Mouse (Mus musculus): Measurements from ENCODE around the gene Chchd6. TPM values are rescaled to one million over a fixed set of nuclear protein-coding genes. Genes with fewer than 3 reads are reported as not detected.

Gene Chchd6
- total RNA-seq, 2 experiments from 2014 or later = 79.1 to 83.9 TPM

DNA sequence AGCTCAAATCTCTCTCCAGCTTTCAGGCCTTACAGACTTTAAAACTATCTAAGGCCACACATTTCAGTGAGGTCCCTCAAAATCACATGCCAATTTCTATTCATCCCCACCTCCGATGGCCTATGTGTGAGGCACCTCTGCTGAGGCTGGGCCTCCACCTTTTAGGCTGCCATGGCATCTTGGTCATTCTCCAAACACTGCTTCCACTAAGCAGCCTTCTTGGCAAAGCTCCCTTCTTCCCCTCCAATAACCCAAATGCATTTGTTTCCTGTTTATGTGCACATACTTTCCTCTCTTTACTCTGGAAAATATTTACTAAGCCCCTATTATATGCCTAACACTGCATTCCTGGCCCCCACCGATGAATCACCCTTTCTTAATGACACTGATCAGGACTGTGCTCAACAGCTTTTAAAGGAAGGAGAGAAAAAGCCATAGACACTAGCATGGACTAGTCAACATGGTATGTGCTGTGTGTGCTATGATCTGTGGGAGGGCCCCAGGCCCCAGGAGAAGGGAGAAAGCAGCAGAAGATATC is 133.2 kb downstream of the Chchd6 start:
- no peak for DNase-seq (ENCODE audit: low spot score in 2 of 2)
- intact Hi-C loops (cut with DNase I) = no loop called here

GRCm38 (mm10) chr6:89461250-89462222 is 133.9 kb downstream of the Chchd6 start:
- DNase-seq (ENCODE audit: low spot score in 2 of 2) = peak in 1 of 2 experiments; percentile 23
- intact Hi-C loops (cut with DNase I) = no loop called here

- DNase-seq (ENCODE audit: low spot score in 2 of 2) = no peak
- intact Hi-C loops (cut with DNase I) = no loop called here
Observed at GRCm38 (mm10) chr6:89459634-89460033, 135.8 kb downstream of the Chchd6 start.

DNA sequence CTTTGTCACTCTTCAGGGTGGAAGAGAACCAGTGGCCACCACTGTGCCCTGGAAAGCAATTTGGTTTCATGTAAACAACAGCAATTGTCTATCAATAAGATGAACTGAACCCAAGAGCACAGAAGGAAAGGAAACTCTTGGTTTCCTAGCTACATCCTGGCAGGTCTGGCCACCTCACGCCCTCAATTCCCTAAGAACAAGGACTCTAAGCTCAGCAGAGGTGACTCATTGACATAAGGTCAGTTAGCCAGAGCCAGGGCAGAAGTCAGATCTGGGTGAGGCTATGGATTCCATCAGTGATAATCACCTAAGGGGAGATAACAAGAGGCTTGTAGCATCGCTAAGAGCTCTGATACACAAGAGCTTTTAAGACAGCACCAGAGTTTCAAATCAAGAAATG is 137.9 kb downstream of the Chchd6 start:
- intact Hi-C loops (cut with DNase I) = no loop called here

GRCm38 (mm10) chr6:89456409-89456961 is 139.0 kb downstream of the Chchd6 start:
- intact Hi-C loops (cut with DNase I) = no loop called here

More for the DNA sequence above, 137.9 kb downstream of the Chchd6 start:
- no peak for DNase-seq (ENCODE audit: low spot score in 2 of 2)

GRCm38 (mm10) chr6:89455523-89456000 is 139.9 kb downstream of the Chchd6 start:
- intact Hi-C loops (cut with DNase I) = no loop called here
- DNase-seq (ENCODE audit: low spot score in 2 of 2) = no peak

More at GRCm38 (mm10) chr6:89456409-89456961, 139.0 kb downstream of the Chchd6 start:
- no peak for DNase-seq (ENCODE audit: low spot score in 2 of 2)

DNA sequence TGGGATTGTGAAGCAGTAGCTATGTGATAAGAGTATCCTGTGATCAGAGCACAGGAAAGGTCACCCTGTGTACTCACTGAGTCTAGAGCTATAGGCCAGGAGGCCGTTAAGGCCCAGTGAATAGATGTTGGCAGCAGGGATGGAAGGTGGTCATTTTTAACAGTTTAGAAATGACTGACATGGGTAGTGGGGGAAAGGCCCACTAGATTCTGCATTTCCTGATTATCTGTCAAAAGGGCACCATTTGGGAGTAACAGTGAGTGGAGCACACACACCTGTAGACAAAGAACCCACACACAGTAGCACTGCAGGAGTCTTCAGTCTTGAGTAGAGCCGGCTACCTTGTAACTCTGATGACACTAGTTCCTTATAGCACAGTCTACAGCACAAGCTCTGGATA is 141.0 kb downstream of the Chchd6 start:
- DNase-seq (ENCODE audit: low spot score in 2 of 2) = no peak
- intact Hi-C loops (cut with DNase I) = loop anchor here (5.0 kb wide), 1 partner anchor 67 kb away; no protein-coding TSS in a partner anchor

DNA sequence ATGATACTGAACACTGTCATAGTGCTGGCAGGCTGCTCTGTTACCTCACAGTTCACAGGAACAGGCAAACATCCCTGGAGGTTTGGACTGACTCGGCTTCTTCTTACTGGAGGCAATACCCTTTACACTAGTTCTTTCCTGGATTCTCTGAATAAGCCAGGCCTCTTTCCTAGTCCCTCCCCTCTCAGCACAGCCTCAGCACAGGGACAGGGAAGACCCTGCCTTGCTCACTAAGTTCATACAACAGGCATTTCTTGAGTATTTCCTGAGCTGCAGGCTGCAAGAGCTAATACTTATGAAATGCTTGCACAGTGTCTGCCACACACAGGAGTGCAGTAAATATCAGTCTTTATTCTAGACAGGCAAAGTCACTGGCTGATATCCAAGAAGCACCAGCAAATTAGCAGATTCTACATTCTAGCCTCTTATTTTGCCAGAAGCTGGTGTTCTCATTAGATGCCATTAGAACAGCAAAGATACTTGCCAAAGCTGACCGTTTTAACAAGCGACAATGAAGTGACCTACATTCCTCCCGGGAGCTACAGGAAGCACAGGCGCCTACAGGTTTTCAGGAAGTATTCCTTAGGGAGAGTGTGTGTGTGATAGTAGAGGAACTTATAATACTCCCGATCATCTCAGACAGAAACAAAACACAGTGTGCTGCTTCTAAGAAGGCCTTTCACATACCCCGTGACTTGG is 142.3 kb downstream of the Chchd6 start:
- intact Hi-C loops (cut with DNase I) = loop anchor here (5.0 kb wide), 1 partner anchor 66 kb away; no protein-coding TSS in a partner anchor
- peak; percentile 40 to 54 for DNase-seq (ENCODE audit: low spot score in 2 of 2)

- intact Hi-C loops (cut with DNase I) = loop anchor here (5.0 kb wide), 1 partner anchor 65 kb away; no protein-coding TSS in a partner anchor
- no peak for DNase-seq (ENCODE audit: low spot score in 2 of 2)
Observed at GRCm38 (mm10) chr6:89452356-89452755, 143.1 kb downstream of the Chchd6 start.

GRCm38 (mm10) chr6:89448736-89449135 is 146.7 kb downstream of the Chchd6 start:
- intact Hi-C loops (cut with DNase I) = no loop called here
- DNase-seq (ENCODE audit: low spot score in 2 of 2) = peak in 1 of 2 experiments; percentile 25

DNA sequence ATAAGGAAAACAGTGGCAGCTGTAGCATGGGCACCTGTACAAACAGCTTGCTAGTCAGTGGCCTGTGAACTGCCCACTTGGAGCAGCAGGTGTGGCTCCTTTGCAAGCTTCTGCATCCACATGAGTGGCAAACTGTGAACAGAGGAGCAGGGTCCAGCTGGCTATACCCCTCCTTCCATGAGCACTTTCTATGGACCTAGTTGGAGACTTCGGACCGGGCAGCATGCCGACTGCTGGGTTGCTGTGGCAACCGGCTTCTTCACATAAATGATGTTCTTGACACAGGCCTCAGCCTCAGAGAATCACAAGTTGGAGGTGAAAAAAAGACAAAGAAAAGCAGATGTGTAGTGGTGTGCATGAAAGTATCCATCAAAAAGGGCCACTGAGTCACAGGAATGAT is 154.8 kb downstream of the Chchd6 start:
- no peak for DNase-seq (ENCODE audit: low spot score in 2 of 2)
- intact Hi-C loops (cut with DNase I) = no loop called here

GRCm38 (mm10) chr6:89431920-89432482 is 163.5 kb downstream of the Chchd6 start:
- no peak for DNase-seq (ENCODE audit: low spot score in 2 of 2)
- intact Hi-C loops (cut with DNase I) = no loop called here

DNA sequence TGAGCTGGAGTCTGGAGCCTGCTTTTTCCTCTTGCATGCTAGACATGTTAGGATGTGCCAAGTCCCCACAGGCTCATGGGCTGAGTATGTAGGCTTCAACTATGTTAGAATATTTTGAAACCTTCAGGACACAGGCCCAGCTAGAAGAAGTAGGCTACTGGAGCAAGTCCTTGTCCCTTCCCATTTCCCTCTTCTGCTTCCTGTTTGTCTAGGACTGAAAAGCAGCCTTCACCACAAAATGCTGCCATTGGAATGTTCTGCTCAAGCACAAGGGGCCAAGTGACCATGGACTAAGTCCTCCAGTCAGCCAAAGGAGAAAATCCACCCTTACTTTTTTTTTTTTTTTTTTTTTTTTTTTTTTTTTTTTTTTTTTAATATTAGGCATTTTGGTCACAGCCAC is 164.7 kb downstream of the Chchd6 start:
- DNase-seq (ENCODE audit: low spot score in 2 of 2) = no peak
- intact Hi-C loops (cut with DNase I) = no loop called here

DNA sequence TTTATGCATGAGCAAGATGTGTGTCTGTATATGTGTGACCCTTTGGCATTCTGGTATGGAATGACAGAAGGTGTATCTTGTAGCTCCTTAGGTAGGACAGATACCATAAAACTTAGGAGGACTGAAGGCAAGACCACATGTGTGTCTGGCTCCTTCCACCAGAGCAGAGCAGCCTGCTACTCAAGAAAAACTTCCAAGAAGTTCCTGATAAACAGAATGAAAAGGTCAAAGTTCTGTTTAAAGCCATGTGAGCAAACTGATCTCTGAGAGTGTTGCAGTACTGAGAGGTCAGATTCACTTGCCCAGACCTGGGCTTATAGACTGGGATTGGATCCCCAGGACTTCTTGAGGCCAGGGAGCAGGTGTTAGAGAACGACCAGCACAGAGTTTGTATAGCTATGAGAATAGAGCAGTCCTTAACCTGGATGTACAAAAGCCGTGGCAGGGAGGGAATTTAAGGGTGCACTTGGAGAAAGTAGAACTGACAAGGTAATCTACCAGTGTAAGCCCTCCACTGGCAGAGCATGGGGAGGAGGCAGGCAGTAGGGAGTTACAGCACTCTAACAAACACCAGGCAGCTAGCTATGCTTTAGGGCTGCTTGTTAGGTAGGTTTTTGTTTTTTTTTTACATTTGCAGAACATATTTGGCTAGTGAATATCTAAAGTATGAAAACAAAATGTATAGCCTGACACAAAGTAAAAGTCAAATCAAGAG is 166.6 kb downstream of the Chchd6 start:
- no peak for DNase-seq (ENCODE audit: low spot score in 2 of 2)
- intact Hi-C loops (cut with DNase I) = no loop called here

GRCm38 (mm10) chr6:89424461-89424860 is 171.0 kb downstream of the Chchd6 start:
- DNase-seq (ENCODE audit: low spot score in 2 of 2) = no peak

DNA sequence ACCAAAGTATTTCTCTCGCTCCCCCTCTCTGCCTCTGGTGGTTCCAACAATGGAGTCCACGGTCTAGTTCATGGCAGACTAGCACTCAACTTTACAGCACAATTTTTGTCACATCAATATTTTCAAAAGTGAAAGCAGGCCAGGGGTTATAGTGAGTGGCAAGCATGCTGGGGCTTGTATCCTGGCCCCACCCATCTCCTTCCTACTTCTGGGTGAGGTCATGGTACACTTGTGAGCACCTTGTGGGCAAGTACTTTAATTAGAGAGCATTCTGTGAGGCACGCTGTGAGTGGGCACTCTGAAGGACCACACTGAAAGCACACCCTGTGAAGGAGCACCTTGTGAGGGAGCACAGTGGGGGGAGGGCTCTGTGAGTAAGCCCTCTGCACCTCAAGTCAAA is 172.8 kb downstream of the Chchd6 start:
- intact Hi-C loops (cut with DNase I) = no loop called here
- no peak for DNase-seq (ENCODE audit: low spot score in 2 of 2)

More at GRCm38 (mm10) chr6:89424461-89424860, 171.0 kb downstream of the Chchd6 start:
- intact Hi-C loops (cut with DNase I) = no loop called here

GRCm38 (mm10) chr6:89421922-89422321 is 173.5 kb downstream of the Chchd6 start:
- no peak for DNase-seq (ENCODE audit: low spot score in 2 of 2)
- intact Hi-C loops (cut with DNase I) = no loop called here

- intact Hi-C loops (cut with DNase I) = no loop called here
- DNase-seq (ENCODE audit: low spot score in 2 of 2) = no peak
Observed at GRCm38 (mm10) chr6:89421503-89421902, 173.9 kb downstream of the Chchd6 start.

DNA sequence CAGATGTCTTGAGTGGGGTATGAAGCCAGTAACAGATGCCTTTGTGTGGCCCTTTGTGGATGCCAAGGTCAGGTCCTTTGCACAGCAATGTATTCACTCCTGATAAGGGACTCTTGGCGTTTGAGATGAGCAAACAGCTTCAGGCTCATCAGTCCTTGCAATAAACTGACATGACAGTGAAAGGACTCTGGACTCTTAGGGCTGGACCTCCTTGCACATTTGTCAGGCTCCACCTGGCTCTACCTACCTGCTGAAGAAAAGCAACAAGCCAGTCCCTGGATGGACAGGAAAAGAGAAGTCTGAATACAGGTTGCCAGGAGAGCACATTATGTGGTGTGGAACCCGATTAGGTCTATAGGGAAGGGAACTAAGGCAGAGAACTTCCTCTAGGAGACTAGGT is 174.7 kb downstream of the Chchd6 start:
- intact Hi-C loops (cut with DNase I) = no loop called here
- no peak for DNase-seq (ENCODE audit: low spot score in 2 of 2)
